Comparison of ENCODE assay signal across 8 mouse cellular contexts in the genomic region with DNA sequence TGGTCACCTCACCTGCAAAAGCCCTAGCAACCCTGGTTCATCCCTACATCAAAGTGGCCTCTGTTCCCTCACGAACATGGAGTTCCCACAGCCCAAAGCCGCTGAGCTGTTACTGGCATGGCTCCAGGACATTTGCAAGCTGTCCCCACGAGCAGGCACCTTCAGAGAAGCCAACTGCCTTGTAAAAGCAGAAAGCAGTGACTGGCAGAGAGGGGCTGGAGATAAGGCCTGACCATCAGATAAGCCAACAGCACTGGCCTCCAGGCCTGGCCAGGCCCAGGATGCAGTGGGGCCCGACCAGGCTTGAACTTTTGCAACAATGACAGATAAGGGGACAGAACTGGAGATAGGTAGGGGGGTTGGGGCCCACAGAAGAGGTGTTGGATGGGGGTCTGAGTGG. TPM values are rescaled to one million over a fixed set of nuclear protein-coding genes. Genes with fewer than 3 reads are reported as not detected.
DNase-seq lines count a peak whose midpoint lies in the region; ATAC-seq and TF ChIP-seq lines count a peak whose summit lies in the region.

No protein-coding gene starts in this region.

- no peaks in the 10 kb centered on the region for H3K4me1 ChIP-seq in forebrain, embryonic 14.5 days (ENCODE audit: control insufficient read depth, insufficient read depth, low read length)
- H3K4me1 ChIP-seq in forebrain, embryonic 16.5 days (replicated peaks; ENCODE audit: control insufficient read depth, insufficient read depth, low read length): no peaks in the 10 kb centered on the region; the same call in 1 of the 2 replicates
- no peaks in the 10 kb centered on the region for H3K4me1 ChIP-seq in lung, adult 2 months (ENCODE audit: control insufficient read depth, insufficient read depth, low read length)
- H3K4me1 ChIP-seq in midbrain, embryonic 16.5 days (ENCODE audit: control insufficient read depth, insufficient read depth, low read length): no peaks in the 10 kb centered on the region

- no peak overlapping the region for H3K4me2 ChIP-seq in forebrain, embryonic 14.5 days (ENCODE audit: low read length)
- H3K4me2 ChIP-seq in forebrain, embryonic 16.5 days (ENCODE audit: low read length): no peak overlapping the region
- no peak overlapping the region for H3K4me2 ChIP-seq in midbrain, embryonic 16.5 days (ENCODE audit: low read length)

- no peak for ATAC-seq in forebrain, embryonic 14.5 days
- ATAC-seq in forebrain, embryonic 16.5 days: no peak
- ATAC-seq in midbrain, embryonic 16.5 days: no peak

- TF ChIP-seq POLR2A in lung, adult 2 months (IDR thresholded peaks at IDR 0.05; ENCODE audit: borderline replicate concordance, extremely low read depth, low read depth, low read length): no peak

- H3K27me3 ChIP-seq in forebrain, embryonic 14.5 days (replicated peaks; ENCODE audit: control insufficient read depth, insufficient read depth, low read length): no peaks in the 10 kb centered on the region
- H3K27me3 ChIP-seq in forebrain, embryonic 16.5 days (replicated peaks; ENCODE audit: control insufficient read depth, insufficient read depth, low read length): no peaks in the 10 kb centered on the region
- H3K27me3 ChIP-seq in midbrain, embryonic 16.5 days (ENCODE audit: control insufficient read depth, insufficient read depth, low read depth, low read length): no peaks in the 10 kb centered on the region

- no peaks in the 10 kb centered on the region for H3K36me3 ChIP-seq in forebrain, embryonic 14.5 days (ENCODE audit: control insufficient read depth, insufficient read depth, low read length)
- H3K36me3 ChIP-seq in forebrain, embryonic 16.5 days (ENCODE audit: control insufficient read depth, insufficient read depth): no peaks in the 10 kb centered on the region
- H3K36me3 ChIP-seq in midbrain, embryonic 16.5 days (ENCODE audit: control insufficient read depth, insufficient read depth, low read length): no peaks in the 10 kb centered on the region

- no peak for TF ChIP-seq CTCF in lung, adult 2 months (IDR thresholded peaks at IDR 0.05; ENCODE audit: insufficient read depth, low read length)

- no peak overlapping the region for H3K9ac ChIP-seq in forebrain, embryonic 14.5 days (ENCODE audit: low read length)
- H3K9ac ChIP-seq in forebrain, embryonic 16.5 days (replicated peaks; ENCODE audit: low read depth, low read length): no peak overlapping the region
- no peak overlapping the region for H3K9ac ChIP-seq in midbrain, embryonic 16.5 days (ENCODE audit: low read depth, low read length)

- DNase-seq in forebrain, embryonic 14.5 days (ENCODE audit: low spot score): peak; percentile 42
- peak; percentile 15 for DNase-seq in lung, postnatal 14 days
- no peak for DNase-seq in lung, adult 2 months
- peak; percentile 17 to 29 for DNase-seq in kidney, postnatal 4 days
- peak; percentile 41 for DNase-seq in testis, postnatal 14 days (ENCODE audit: low spot score)
- DNase-seq in thymus, postnatal 10 days (ENCODE audit: low spot score in 2 of 2): no peak

- H3K27ac ChIP-seq in forebrain, embryonic 14.5 days (ENCODE audit: low read depth, low read length): no peak overlapping the region
- H3K27ac ChIP-seq in forebrain, embryonic 16.5 days (ENCODE audit: low read length): no peak overlapping the region
- no peak overlapping the region for H3K27ac ChIP-seq in midbrain, embryonic 16.5 days (ENCODE audit: low read length)

- no peaks in the 10 kb centered on the region for H3K9me3 ChIP-seq in forebrain, embryonic 14.5 days (replicated peaks; ENCODE audit: control insufficient read depth, low read length)
- H3K9me3 ChIP-seq in forebrain, embryonic 16.5 days (ENCODE audit: control insufficient read depth, low read length): no peaks in the 10 kb centered on the region
- no peaks in the 10 kb centered on the region; the same call in 1 of the 2 replicates for H3K9me3 ChIP-seq in midbrain, embryonic 16.5 days (replicated peaks; ENCODE audit: control insufficient read depth, low read length, poor library complexity, severe bottlenecking)

- WGBS in forebrain, embryonic 14.5 days: 50% methylated on average over 4 of the region's 4 CpGs
- 46% methylated on average over 4 of the region's 4 CpGs for WGBS in forebrain, embryonic 16.5 days
- 29% methylated on average over 4 of the region's 4 CpGs for WGBS in lung, adult 2 months
- 49% methylated on average over 4 of the region's 4 CpGs for WGBS in midbrain, embryonic 16.5 days

- no peak overlapping the region for H3K4me3 ChIP-seq in forebrain, embryonic 14.5 days (ENCODE audit: low read depth, low read length)
- H3K4me3 ChIP-seq in forebrain, embryonic 16.5 days (replicated peaks; ENCODE audit: low read length): no peak overlapping the region
- no peak overlapping the region for H3K4me3 ChIP-seq in lung, adult 2 months (replicated peaks; ENCODE audit: extremely low read depth, low read depth, low read length)
- no peak overlapping the region for H3K4me3 ChIP-seq in midbrain, embryonic 16.5 days (ENCODE audit: low read depth, low read length)

RNA-seq across cellular contexts. Expression of gene Ano1, which starts 36.9 kb away (rescaled TPM):
- 6.0 and 7.8 TPM in 2 replicates for polyA plus RNA-seq in forebrain, embryonic 14.5 days (2014; fragmentation: Nextera tagmentation; extraction: Ambion mirVana)
- polyA plus RNA-seq in forebrain, embryonic 16.5 days (2015; fragmentation: Nextera tagmentation; extraction: Ambion mirVana): 8.0 and 9.4 TPM in 2 replicates
- 86.3 and 92.3 TPM in 2 replicates for polyA plus RNA-seq in lung, adult 2 months (2012; rRNA removed)
- polyA plus RNA-seq in midbrain, embryonic 16.5 days (2015; fragmentation: Nextera tagmentation; extraction: Ambion mirVana): 9.8 and 11.2 TPM in 2 replicates

RNA-seq across cellular contexts. Expression of gene Fgf3, which starts 49.3 kb away (rescaled TPM):
- polyA plus RNA-seq in forebrain, embryonic 14.5 days (2014; fragmentation: Nextera tagmentation; extraction: Ambion mirVana): 2.0 and 3.2 TPM in 2 replicates
- 2.1 and 3.5 TPM in 2 replicates for polyA plus RNA-seq in forebrain, embryonic 16.5 days (2015; fragmentation: Nextera tagmentation; extraction: Ambion mirVana)
- polyA plus RNA-seq in lung, adult 2 months (2012; rRNA removed): not detected in 2 replicates
- polyA plus RNA-seq in midbrain, embryonic 16.5 days (2015; fragmentation: Nextera tagmentation; extraction: Ambion mirVana): 1.4 and 2.0 TPM in 2 replicates

RNA-seq across cellular contexts. Expression of gene Fgf4, which starts 58.5 kb away (rescaled TPM):
- not detected in 2 replicates for polyA plus RNA-seq in forebrain, embryonic 14.5 days (2014; fragmentation: Nextera tagmentation; extraction: Ambion mirVana)
- polyA plus RNA-seq in forebrain, embryonic 16.5 days (2015; fragmentation: Nextera tagmentation; extraction: Ambion mirVana): not detected in 2 replicates
- polyA plus RNA-seq in lung, adult 2 months (2012; rRNA removed): not detected in 2 replicates
- polyA plus RNA-seq in midbrain, embryonic 16.5 days (2015; fragmentation: Nextera tagmentation; extraction: Ambion mirVana): not detected in 2 replicates

Comparison
In these comparisons a context has a peak if more than half of its experiments do, and no peak if none do; other contexts are left out.
1. DNase-seq: peak in forebrain, embryonic 14.5 days (single experiment), lung, postnatal 14 days (single experiment), kidney, postnatal 4 days (2 of 2) and testis, postnatal 14 days (single experiment); none in lung, adult 2 months (single experiment) and thymus, postnatal 10 days (0 of 2).